Mouse (Mus musculus) T-cell, adult 66 days (primary cell): Measurements from ENCODE around the gene Sdcbp2. TPM values are rescaled to one million over a fixed set of nuclear protein-coding genes. Genes with fewer than 3 reads are reported as not detected.

ENCODE experiments used
- total RNA-seq, 2 experiments: library from RNA; stranded (reverse); gene quantifications; 3 replicates in 1 of 2; 4 replicates in 1 of 2; pipeline ENCODE4 v1.2.4; 2023

The Sdcbp2 gene
- 10 to 100 TPM in 1 of 2 experiments, 1 to 10 TPM in 1; 7.0 to 12.9 TPM for total RNA-seq

DNA sequence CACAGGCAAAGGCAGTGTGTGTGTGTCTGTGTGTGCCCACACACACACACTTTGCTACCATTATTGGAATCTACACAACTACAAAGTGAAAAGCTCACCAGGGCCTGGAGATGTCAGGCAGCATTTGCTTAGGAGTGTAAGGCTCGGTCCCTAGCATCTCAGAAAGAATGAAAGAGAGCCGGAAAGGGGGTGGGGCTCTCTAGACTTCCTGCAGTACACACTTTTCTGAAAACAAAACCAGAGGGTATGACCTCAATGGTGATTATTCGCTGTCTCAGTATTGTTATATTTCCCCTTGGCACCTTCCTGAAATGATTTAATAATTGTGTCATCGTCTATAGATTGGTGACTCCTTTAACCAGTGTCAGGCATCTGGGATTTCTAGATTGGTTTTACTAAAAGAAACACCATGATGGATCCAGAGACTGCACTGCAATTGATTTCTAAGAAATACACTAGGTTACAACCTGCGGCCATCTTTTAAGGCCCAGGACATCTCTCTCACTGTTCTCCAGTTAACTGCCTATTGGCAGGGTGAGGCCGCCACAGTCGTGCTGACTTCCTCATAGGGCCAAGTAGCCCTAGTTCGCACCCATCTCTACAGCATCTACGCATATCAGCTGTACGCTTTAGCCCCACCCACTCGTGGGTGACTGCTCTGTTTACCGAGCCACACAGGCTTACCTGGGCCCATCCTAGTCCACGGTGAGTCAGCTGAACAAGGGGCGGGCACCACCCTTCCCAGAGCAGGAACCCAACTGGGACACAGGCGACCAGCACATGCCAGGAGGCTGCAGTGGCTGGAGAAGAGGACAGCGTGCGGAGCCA, at the start of gene Sdcbp2:
Gene Sdcbp2, plus strand, starts transcription at position 750 of the 828 bp plus-strand sequence.

GRCm38 (mm10) chr2:151542323-151543062, 29.9 kb upstream of the Sdcbp2 start, which contains the start of gene Fkbp1a:
TSS of gene Fkbp1a (plus strand) at chr2:151542483.

DNA sequence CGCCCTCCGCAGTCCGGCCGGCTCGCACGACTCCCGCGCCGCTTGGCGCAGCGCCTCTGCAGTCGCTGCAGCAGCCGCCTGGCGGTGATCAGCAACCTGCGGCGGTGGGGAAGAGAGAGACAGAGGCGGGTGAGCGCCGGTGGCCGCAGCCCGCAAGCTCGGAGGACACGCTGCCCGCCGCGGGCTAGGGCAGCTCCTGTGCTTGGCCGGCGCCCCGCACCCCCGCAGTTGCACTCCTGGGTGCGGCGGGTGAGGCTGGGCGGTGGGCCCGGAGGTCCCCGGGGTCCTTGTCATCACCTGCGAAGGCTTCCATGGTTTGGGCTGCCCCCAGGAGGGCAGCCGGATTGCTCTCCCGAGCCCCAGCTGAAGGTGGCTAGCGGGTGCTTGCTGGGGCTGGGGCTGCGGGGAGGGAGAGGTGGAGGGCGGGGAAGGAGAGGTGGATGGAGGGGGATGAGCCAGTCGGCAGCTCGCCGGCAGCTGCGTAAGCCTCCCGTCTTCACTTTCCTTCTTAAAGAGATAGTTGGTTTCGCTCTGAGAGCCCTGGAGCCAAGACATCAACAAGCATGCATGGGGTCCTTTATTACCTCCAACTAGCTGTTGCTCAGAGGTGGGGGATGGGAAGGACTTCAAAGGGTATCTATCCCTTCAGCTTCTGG, 59.9 kb downstream of the Sdcbp2 start, which contains the start of gene Snph:
Gene Snph, minus strand, starts transcription at position 435 of the 656 bp plus-strand sequence.

Other genes starting within 250 kb of the Sdcbp2 start
- gene 4921509C19Rik, start 96.5 kb upstream of the Sdcbp2 start, total RNA-seq: not detected
- 100 to 1,000 TPM; 124 to 138 TPM for gene Nsfl1c, start 78.4 kb upstream of the Sdcbp2 start, total RNA-seq
- 100 to 1,000 TPM; 146 to 152 TPM for gene Fkbp1a, start 30.1 kb upstream of the Sdcbp2 start, total RNA-seq
- gene Snph, start 60.0 kb downstream of the Sdcbp2 start, total RNA-seq: 10 to 100 TPM in 1 of 2 experiments, 1 to 10 TPM in 1; 9.2 to 13.4 TPM
- not detected for gene Rad21l, start 95.9 kb downstream of the Sdcbp2 start, total RNA-seq
- not detected for gene Tmem74b, start 129.4 kb downstream of the Sdcbp2 start, total RNA-seq
- 10 to 100 TPM; 51.1 to 59.9 TPM for gene Psmf1, start 171.6 kb downstream of the Sdcbp2 start, total RNA-seq